Mouse (Mus musculus): ENCODE measurements around the gene Tax1bp3.

Tax1bp3 gene

DNA sequence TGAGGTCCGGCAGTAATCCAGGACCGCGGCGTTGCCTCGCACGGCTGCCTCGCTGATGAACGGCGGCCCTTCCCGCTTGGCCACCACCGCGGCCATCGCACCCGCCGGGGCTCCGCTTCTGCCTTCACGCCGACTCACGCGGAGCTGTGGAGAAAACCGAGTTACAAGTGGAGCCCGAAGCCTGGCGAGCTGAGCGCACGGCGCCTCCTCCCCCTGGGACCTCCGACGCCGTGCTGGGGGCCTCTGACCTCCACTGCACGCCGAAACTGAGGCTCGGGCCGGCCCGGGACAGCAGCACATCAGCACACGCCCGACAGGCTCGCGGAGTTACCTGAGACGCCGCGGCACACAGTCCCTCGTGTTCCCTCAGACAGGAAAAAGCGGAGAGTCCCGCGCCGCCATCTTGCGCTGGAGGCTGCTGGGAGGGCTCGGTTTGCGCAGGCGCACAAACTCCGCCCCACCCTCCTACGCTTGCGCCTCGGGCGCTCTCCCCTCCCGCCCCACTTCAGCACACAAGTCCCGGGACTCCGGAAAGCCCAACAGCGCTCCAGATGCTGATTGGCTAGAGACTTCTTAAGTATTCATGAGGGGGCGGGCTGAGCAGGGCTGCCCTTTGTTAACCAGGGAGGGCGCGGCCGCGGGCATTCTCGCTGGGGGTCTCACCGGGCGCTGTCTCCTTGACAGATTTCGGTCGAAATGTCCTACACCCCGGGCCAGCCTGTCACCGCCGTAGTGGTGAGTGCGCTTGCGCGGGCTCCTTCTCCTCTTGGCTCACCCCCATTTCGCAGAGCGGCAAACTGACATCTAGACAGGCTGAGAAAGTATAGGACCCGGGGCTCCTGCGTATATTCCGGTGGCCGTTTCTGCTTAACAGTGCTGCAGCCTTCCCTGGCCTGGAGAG is at the start of gene Tax1bp3, which contains the start of gene Emc6:
TSS of gene Tax1bp3 (plus strand) at position 476 of the 901 bp plus-strand sequence.
TSS of gene Emc6 (minus strand) at position 430 of the 901 bp plus-strand sequence.
- DNase-seq = peak; percentile 94

DNA sequence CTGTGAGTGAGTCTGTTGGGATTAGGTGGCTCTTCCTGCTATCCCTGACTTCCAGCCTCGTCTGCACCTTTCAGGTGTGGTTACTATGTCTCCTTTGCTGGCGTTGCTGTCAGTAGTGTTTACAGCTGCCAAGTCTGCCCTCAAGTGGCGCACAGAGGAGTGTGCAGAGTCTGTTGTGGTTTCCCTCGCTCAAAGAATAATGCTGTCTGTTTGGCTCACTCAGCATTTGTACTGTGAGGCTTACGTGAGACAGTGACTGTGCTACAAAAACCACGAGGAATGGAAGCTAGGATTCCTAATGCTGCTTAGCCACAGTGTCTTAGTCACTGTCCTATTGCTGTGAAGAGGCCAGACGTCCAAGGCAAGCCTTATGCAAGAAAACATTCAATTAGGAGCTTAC is 45.9 kb upstream of the Tax1bp3 start:
- peak in 1 of 2 experiments; percentile 23 for DNase-seq

DNA sequence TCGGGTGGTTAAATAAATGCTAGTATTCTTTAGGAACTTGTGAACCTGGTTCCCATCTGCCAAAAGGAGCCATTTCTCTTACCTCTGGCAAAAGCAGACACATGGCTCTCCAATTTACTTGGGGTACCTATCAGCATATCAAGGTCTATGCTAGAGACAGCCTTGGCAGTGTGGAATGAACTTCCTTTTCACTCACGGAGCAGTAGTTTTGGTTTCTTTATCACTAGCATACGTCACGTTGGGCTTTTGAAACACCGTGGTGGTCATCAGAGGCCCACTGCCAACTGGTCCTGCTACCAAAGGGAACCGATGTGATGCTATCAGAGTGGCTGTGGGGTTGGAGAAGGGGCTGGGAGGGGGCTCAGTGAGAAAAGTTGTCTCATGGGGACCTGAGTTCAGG is 43.9 kb upstream of the Tax1bp3 start:
- DNase-seq = no peak

DNA sequence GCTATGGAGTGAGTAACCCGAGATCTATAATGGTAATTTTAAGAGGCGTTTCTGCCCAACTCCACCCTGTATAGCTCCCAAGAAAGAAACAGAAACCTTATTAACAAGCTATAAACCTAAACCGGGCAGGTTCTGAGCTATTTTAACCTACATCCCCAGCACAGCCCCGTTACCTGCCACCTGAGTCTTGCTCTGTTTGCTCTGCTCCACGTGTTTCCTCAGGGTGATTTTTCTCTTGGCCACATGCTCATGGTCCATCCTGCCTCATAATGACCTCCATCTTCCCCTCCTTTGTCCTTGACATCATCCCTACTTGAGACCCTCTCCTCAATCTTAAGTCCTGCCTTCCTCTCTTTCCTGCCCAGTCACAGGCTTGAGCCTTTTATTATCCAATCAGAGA is 42.7 kb upstream of the Tax1bp3 start:
- no peak for DNase-seq

- no peak for DNase-seq
Measured at GRCm38 (mm10) chr11:73136587-73136986, 40.3 kb upstream of the Tax1bp3 start.

DNA sequence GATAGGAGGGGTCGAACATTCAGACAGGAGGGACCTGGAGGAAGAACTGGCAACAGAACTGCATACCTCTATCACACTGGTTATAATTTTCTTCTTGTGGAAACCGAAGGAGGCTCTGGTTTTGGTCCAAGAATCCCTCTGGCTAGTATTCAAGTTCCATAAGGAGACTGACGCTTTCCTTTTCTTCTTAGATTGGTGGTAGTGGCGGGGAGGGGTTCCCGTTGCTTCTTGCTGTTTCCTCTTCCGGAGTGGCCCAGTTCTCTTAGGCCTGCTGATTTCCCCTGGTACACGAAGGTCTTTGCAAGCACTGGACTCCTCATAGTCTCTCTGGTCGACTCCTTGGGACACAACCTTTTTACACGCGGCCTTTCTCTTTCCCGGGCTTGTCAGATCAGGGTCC is 39.8 kb upstream of the Tax1bp3 start:
- DNase-seq = peak in 1 of 2 experiments; percentile 15

- DNase-seq = peak; percentile 81 to 92
Measured at GRCm38 (mm10) chr11:73137591-73138501, 39.0 kb upstream of the Tax1bp3 start, which contains the start of gene Haspin. Gene Haspin, minus strand, starts transcription at chr11:73138294.

DNA sequence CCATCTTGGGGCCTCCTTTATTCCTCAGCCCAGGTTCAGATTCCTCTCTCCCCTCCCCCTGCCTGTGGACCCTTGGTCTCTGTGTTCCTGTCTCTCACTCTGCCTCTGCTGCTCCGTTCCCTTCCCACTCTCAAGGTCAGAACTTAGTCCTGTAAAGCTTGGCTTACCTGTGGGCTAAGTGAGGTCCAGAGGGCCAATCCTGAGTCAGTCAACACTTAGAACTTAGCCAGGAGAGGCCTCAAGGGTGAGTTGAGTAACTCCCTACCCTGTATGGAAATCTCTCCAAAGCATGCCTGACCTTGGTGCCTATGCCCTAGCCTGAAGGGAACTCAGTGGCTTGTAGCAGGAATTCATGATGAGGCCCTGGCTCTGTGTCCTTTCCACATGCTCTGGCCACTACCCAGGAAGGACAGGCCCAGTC is 32.6 kb upstream of the Tax1bp3 start:
- DNase-seq = no peak

DNA sequence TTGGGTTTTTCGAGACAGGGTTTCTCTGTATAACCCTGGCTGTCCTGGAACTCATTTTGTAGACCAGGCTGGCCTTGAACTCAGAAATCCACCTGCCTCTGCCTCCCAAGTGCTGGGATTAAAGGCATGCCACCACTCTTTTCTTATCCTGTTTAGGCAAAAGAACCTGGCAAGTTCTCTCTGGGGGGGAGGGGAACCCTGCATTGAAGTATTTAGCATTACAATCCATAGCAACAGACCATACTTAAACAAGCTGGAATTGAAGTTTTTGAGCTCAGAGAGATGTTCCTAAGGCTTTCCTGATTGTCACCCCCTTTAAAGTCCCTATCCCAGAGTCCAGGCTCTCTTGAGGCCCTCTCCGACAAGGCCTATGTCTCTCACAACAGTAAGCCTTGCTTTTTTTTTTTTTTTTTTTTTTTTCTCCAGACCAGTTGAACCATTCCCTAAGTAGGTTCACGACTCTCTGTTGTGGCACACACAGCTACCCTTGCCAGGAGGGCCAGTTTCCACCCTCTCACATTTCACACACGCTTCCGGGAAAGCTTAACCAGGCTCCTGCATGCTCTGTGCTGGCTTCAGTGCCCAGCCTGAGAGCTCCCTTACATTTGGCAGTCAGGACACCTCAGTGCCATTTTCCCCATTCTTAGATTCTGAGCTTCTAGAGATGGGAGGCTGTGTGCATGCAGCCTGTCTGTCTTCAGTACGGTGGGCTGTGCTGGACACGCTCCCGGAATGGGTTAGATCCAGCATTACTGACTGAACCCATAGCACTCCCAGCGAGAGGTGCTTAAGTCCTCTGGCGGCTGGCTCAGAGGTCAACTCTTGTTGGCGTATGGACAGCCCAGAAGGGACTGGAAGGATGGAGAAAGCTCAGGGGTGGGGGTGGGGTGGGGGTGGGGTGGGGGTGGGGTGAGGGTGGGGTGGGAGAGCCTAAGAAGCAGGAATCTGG is 30.6 kb upstream of the Tax1bp3 start:
- no peak for DNase-seq

DNA sequence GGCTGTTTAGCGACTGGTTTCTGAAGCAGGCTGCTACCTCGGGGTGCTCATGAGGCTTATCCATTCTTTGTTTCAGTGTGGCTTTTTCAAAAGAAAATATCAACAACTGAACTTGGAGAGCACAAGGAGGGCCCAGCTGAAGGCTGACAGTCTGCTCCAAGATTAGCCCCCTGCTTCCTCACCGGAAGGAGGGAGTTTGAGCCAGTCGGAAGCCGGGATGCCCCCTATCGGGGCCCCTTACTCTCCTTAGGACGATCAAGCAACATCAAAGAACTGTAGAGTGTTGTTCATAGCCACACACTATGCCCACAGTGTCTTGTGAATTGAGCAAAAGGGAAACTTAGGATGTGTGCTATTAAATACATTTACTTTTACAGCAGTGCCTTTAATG is 29.9 kb upstream of the Tax1bp3 start:
- DNase-seq = no peak

DNA sequence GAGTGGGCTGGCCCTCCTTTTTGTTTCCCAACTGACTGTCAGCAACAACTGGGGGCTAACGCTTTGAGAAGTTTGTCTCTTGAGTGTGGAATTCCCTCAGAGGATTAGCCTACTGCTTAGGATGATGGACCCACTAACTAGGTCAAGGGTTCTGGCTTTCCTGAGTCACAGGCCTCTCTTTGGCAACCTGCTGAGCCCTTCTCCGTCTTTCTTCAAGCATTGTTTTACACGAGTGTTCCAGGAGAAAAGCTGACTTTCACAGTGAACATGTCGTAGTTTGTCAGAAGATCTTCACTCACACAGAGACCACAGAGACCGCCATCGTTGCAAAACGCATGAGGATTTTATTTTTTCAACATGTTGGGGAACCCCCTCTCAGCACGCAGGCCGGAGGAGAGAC is 28.7 kb upstream of the Tax1bp3 start:
- DNase-seq = no peak

GRCm38 (mm10) chr11:73155071-73155470 is 21.8 kb upstream of the Tax1bp3 start:
- no peak for DNase-seq

- no peak for DNase-seq
Measured at GRCm38 (mm10) chr11:73159957-73160810, 16.7 kb upstream of the Tax1bp3 start, which contains the start of gene P2rx5. Gene P2rx5, plus strand, starts transcription at chr11:73160421.

DNA sequence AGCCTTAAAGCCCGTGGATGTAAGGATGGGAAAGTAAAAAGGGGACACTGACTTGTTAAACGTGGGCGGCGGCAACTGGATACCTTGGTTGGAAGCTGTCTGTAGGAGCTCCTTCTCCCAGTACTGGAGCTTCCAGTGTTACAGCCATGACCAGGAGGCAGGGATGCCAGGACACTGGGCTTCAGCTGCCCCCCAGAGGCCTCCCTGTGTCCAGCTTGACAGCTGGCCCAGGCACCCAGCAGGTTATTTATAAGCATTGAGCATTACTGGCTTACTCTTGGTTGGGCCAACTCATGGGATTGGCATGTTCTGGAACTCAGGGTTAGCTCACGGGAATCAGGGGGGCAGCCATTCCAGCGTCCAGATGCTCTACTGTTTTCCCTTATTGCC is 16.1 kb upstream of the Tax1bp3 start:
- DNase-seq = no peak

DNA sequence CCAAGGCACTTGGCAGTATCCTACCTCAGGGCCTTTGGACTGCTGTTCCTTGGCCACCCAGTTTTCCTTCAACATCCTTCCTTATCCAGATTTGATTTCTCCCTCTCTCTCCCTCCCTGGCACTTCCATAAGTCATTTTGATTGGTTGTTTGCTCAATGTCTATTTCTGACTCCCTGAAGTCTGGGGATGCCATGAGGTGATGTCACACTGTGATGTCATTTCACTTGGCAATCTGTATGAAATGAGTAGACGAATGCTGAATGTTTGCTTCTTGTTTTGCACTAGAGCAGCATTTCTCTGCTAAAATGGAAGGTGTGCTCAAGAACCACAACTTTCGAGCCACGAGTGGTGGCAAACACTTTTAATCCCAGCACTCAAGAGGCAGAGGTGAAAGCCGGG is 15.3 kb upstream of the Tax1bp3 start:
- DNase-seq = no peak

DNA sequence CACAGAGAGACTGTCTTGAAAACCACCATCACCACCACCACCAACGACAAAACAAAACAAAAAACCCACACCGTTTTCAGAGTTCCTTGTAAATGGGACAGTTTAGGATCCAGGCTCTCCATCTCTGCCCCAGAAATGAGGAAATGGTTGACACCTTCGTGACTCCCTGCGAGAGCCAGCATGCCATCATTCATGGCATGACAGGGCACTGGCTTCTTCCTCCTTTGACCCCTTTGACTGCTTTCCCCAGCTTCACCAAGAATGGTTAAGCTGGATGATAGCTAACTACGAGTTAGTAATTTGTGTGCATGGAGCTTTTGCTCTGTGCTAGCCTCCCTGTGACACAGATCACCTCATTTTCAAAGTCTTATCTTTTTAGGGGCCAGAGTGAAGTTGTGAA is 14.6 kb upstream of the Tax1bp3 start:
- no peak for DNase-seq

DNA sequence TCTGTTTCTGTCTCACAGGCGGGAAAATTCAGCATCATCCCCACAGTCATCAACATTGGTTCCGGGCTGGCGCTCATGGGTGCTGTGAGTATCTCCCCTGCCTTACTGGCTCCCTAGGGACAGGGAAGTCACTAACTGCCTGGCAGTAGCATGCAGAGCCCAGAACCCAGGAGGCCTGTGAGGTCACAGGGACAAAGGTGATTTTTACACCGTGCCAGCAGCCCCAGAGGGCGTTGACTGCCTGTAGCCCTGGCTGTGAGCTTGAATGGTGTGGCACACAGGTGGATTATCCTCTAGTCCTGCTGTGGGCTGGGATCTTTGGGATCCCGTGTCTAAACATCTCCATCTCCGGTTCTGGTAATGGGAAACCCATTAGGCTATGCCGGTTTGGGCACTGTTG is 8.8 kb upstream of the Tax1bp3 start:
- DNase-seq = no peak

GRCm38 (mm10) chr11:73168576-73168975 is 8.3 kb upstream of the Tax1bp3 start:
- no peak for DNase-seq

DNA sequence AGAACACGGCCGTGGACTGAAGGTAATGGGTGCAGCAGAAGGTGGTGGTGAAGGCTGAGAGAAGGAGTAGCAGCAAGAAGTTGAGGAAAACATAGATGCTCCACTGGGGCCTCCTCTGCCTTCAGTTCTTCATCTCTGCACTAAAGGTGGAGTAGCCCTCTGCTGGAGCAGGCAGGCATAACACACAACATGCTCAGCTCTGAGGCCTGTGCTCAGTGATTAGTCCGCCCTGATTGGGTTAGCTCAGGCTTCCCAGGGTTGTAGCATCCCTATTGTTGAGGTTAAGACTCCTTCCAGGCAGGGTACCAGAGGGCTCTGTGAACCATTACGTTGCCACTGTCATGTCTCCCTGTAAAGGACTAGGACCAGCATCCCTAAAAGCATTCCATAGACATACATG is 7.7 kb upstream of the Tax1bp3 start:
- DNase-seq = peak in 1 of 2 experiments; percentile 59

- DNase-seq = no peak
Measured at GRCm38 (mm10) chr11:73172186-73172585, 4.7 kb upstream of the Tax1bp3 start.

DNA sequence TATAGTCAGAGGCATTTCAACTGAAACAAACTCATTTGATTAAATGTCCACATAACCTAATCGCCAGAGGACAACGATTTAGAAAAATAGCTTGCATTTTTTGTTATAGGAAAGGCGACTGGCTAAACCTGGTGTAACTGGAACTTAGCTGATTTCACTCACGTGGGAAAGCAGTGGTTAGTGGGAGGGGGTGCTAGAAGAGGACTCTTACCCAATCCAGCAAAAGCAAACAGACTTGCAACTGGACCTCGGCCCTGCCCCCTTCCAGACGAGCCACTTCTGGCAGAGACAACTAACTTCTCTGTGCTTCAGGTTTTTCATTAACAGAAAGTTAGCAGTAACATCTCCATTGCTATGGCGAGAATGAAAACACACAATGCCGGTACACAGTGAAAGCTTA is 1.3 kb upstream of the Tax1bp3 start:
- DNase-seq = no peak
